Mouse (Mus musculus): ENCODE data around the gene Grik3.

GRCm38 (mm10) chr4:125745902-125746301 is 255.4 kb downstream of the Grik3 start:
- TF ChIP-seq CTCF (IDR thresholded peaks at IDR 0.05; ENCODE audit: low read depth) = no peak
- no peak for TF ChIP-seq EP300 (IDR thresholded peaks at IDR 0.05; ENCODE audit: low read depth)
